Mouse (Mus musculus): ENCODE measurements around the gene Tmem236. TPM values are rescaled to one million over a fixed set of nuclear protein-coding genes. Genes with fewer than 3 reads are reported as not detected.
A peak's percentile ranks its signal among the peaks of the same experiment; 100 is the strongest.

The Tmem236 gene
- polyA plus RNA-seq, 1 experiment from 2014 or later, result not detected

DNA sequence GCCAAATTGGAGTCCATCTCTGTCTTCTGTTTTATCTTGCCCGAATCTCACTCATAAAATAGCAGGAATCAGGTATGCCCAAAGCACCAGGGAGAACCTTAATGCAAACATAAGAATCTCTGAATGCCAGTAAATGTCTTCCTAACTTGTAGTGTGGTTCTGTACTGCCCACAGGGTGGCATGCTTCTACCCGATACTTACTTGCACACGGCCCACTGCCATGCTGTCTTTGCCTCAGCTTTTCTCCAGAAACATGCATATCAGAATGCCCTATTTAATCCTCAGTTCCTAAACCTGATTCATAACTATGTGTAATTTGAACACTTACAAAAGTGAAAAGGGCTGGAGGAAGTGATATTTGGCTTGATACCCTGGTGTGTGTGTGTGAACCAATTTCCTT is 77.6 kb downstream of the Tmem236 start:
- no peaks in the 10 kb centered on the region for H3K36me3 ChIP-seq (ENCODE audit: control insufficient read depth, insufficient read depth, low read length)
- no peak overlapping the region for H3K4me3 ChIP-seq (ENCODE audit: control insufficient read depth in 1 of 2, insufficient read depth in 1 of 2, low read depth in 1 of 2, low read length in 2 of 2)
- no peak for ATAC-seq (ENCODE audit: insufficient number of reproducible peaks, insufficient read depth, low FRiP score, low read depth)
- H3K9me3 ChIP-seq (ENCODE audit: control insufficient read depth, low read length), result no peaks in the 10 kb centered on the region
- H3K4me1 ChIP-seq (ENCODE audit: control insufficient read depth in 2 of 2, insufficient read depth in 2 of 2, low read length in 2 of 2), result no peaks in the 10 kb centered on the region
- no peaks in the 10 kb centered on the region for H3K27me3 ChIP-seq (ENCODE audit: control insufficient read depth, insufficient read depth, low read length)
- no peak overlapping the region for H3K9ac ChIP-seq (ENCODE audit: low read length)
- WGBS, result 70% methylated on average over 3 of the region's 3 CpGs
- H3K27ac ChIP-seq (replicated peaks in 1 of 2; ENCODE audit: control insufficient read depth in 1 of 2, insufficient read depth in 1 of 2, low read depth in 2 of 2, low read length in 2 of 2), result no peak overlapping the region
- no peak overlapping the region for H3K4me2 ChIP-seq (ENCODE audit: low read length)

DNA sequence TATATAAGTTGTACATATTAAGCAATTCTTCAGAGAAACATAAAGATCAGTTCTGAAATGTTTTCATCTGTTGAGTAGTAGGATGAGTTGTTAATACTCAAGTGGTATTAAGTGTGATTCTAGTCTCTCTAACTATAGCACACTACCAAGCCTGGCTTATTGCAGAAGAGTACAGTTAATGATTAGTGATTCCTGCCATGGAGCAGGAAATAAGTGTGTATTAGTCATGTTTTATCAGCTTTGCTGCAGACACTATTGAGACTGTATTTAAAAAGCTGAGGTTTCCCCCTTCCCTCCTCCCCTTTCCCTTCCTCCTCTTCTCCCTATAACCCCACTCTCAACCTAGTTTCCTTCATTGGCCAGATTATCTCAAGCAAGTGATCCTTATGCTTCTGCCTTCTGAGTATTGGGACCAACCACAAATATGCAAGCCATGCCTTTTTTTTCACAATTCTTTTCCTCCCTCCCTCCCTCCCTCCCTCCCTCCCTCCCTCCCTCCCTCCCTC is 84.1 kb downstream of the Tmem236 start:
- ATAC-seq (ENCODE audit: insufficient number of reproducible peaks, insufficient read depth, low FRiP score, low read depth), result no peak
- H3K36me3 ChIP-seq (ENCODE audit: control insufficient read depth, insufficient read depth, low read length), result no peaks in the 10 kb centered on the region
- no peak overlapping the region for H3K9ac ChIP-seq (ENCODE audit: low read length)
- H3K4me1 ChIP-seq (ENCODE audit: control insufficient read depth in 2 of 2, insufficient read depth in 2 of 2, low read length in 2 of 2), result no peaks in the 10 kb centered on the region
- H3K27me3 ChIP-seq (ENCODE audit: control insufficient read depth, insufficient read depth, low read length), result no peaks in the 10 kb centered on the region
- no peak overlapping the region for H3K27ac ChIP-seq (replicated peaks in 1 of 2; ENCODE audit: control insufficient read depth in 1 of 2, insufficient read depth in 1 of 2, low read depth in 2 of 2, low read length in 2 of 2)
- no peak overlapping the region for H3K4me3 ChIP-seq (ENCODE audit: control insufficient read depth in 1 of 2, insufficient read depth in 1 of 2, low read depth in 1 of 2, low read length in 2 of 2)
- no peak overlapping the region for H3K4me2 ChIP-seq (ENCODE audit: low read length)
- H3K9me3 ChIP-seq (ENCODE audit: control insufficient read depth, low read length), result no peaks in the 10 kb centered on the region

DNA sequence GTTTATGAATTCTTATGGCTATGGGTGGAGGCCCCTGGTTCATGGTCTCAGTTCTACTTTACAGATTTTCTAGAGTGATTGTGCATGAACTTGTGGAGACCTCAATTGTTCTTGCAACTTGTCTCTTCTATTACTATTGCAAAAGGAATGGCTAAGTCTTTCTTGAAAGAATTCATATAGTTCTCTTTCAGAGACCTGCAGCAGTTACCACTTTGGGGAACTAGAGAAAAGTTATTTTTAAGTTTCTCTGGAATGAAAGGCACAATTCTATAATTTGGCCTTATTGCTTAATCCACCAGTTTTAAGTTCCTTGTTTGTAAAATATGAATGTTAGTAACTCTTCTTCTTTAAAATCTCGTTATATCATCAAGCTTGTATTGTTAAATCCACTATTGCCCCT is 87.8 kb downstream of the Tmem236 start:
- no peak overlapping the region for H3K9ac ChIP-seq (ENCODE audit: low read length)
- H3K4me2 ChIP-seq (ENCODE audit: low read length), result no peak overlapping the region
- H3K4me3 ChIP-seq (ENCODE audit: control insufficient read depth in 1 of 2, insufficient read depth in 1 of 2, low read depth in 1 of 2, low read length in 2 of 2), result no peak overlapping the region
- no peaks in the 10 kb centered on the region for H3K27me3 ChIP-seq (ENCODE audit: control insufficient read depth, insufficient read depth, low read length)
- WGBS, result 86% methylated on average over 1 of the region's 1 CpGs
- H3K9me3 ChIP-seq (ENCODE audit: control insufficient read depth, low read length), result no peaks in the 10 kb centered on the region
- H3K36me3 ChIP-seq (ENCODE audit: control insufficient read depth, insufficient read depth, low read length), result no peaks in the 10 kb centered on the region
- no peak for ATAC-seq (ENCODE audit: insufficient number of reproducible peaks, insufficient read depth, low FRiP score, low read depth)
- H3K4me1 ChIP-seq (ENCODE audit: control insufficient read depth in 2 of 2, insufficient read depth in 2 of 2, low read length in 2 of 2), result no peaks in the 10 kb centered on the region
- H3K27ac ChIP-seq (replicated peaks in 1 of 2; ENCODE audit: control insufficient read depth in 1 of 2, insufficient read depth in 1 of 2, low read depth in 2 of 2, low read length in 2 of 2), result no peak overlapping the region

DNA sequence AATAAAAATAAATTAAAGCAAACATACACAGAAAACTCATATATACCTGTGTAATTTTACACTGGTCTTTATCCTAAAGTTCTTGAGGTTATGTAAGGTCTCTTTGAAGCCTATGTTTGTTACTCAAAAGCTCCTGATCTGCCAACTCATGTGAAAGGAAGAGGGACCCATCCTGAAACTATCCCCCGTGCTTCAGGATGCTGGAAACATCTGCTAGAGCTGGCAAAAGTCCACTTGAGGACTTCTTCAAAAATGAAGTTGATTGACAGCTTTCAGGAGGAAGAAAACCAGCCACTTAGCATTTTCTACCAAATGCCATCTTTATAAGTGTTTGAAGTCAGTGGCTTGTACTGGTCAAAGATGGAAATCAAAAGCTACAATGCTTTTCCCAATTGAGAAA is 94.8 kb downstream of the Tmem236 start:
- H3K27ac ChIP-seq (replicated peaks in 1 of 2; ENCODE audit: control insufficient read depth in 1 of 2, insufficient read depth in 1 of 2, low read depth in 2 of 2, low read length in 2 of 2), result no peak overlapping the region
- H3K36me3 ChIP-seq (ENCODE audit: control insufficient read depth, insufficient read depth, low read length), result no peaks in the 10 kb centered on the region
- no peaks in the 10 kb centered on the region for H3K4me1 ChIP-seq (ENCODE audit: control insufficient read depth in 2 of 2, insufficient read depth in 2 of 2, low read length in 2 of 2)
- H3K27me3 ChIP-seq (ENCODE audit: control insufficient read depth, insufficient read depth, low read length), result no peaks in the 10 kb centered on the region
- H3K4me3 ChIP-seq (ENCODE audit: control insufficient read depth in 1 of 2, insufficient read depth in 1 of 2, low read depth in 1 of 2, low read length in 2 of 2), result no peak overlapping the region
- H3K9ac ChIP-seq (ENCODE audit: low read length), result no peak overlapping the region
- 59% methylated on average over 1 of the region's 1 CpGs for WGBS
- no peak overlapping the region for H3K4me2 ChIP-seq (ENCODE audit: low read length)
- H3K9me3 ChIP-seq (ENCODE audit: control insufficient read depth, low read length), result no peaks in the 10 kb centered on the region
- ATAC-seq (ENCODE audit: insufficient number of reproducible peaks, insufficient read depth, low FRiP score, low read depth), result no peak

MicroRNAs encoded within 50 kb of the gene (microRNA counts, 519-probe panel; counts per million panel counts)
- microRNA mmu-miR-511, result 322 counts per million, percentile 70 among the panel's probes with 10 or more counts

Small RNAs within 50 kb of the gene (microRNA-seq; reads per million reads assigned to microRNA genes)
- 3.1 reads per million, percentile 5 among the genes with 10 or more reads in this experiment for gene Mir511

Other genes with a start within 250 kb of the Tmem236 start
- gene Hacd1, start 118.4 kb upstream of the Tmem236 start, polyA plus RNA-seq (2014; fragmentation: Nextera tagmentation; extraction: Ambion mirVana), result 270 and 272 TPM in 2 replicates
- gene Stam, start 100.4 kb upstream of the Tmem236 start, polyA plus RNA-seq (2014; fragmentation: Nextera tagmentation; extraction: Ambion mirVana), result 55.6 and 58.3 TPM in 2 replicates
- 4.4 TPM in 2 replicates for gene Mrc1, start 54.9 kb downstream of the Tmem236 start, polyA plus RNA-seq (2014; fragmentation: Nextera tagmentation; extraction: Ambion mirVana)
- not detected in 2 replicates for gene Slc39a12, start 213.8 kb downstream of the Tmem236 start, polyA plus RNA-seq (2014; fragmentation: Nextera tagmentation; extraction: Ambion mirVana)

All from heart, embryonic 14.5 days (tissue).